Mouse (Mus musculus) bone marrow, adult 2 months (tissue): ENCODE results near the gene Narfl.
A peak's percentile ranks its signal among the peaks of the same experiment; 100 is the strongest.

ENCODE experiments used
- CTCF ChIP-seq: fragments of 200-500 bp; IDR thresholded peaks from 2 replicates; pipeline ENCODE4 v1.5.1; 2011; ENCODE audit warnings: low read length, control low read depth; ENCODE audit not compliant: control insufficient read depth, insufficient read depth
- POLR2A ChIP-seq: fragments of 200-500 bp; IDR thresholded peaks from 2 replicates; pipeline ENCODE4 v1.6.1; 2011; ENCODE audit warnings: low read depth, mild to moderate bottlenecking, control low read depth, low read length, borderline replicate concordance; ENCODE audit not compliant: control insufficient read depth

DNA sequence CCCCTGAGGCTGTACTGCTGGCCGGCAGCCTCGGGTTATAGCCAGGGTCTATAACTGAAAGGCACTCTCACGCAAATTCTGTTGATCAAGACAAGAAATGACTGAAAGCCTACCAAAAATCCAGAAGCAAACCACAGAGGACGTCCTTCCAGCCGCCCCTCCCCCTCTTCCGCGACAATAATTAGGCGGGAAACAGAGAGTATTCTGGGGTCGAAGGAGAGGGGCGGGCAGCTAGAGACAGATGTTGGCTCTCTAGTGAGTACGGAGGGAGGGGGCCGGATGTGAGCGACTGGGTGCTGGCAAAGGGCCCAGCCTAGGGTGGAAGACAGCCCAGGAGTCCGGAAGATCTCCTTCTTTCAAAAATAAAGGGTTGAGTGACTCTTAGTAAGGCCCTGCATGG lies 19.0 kb downstream of the Narfl start, which contains the start of gene Fam173a:
- TF ChIP-seq POLR2A: 0 out of 2 replicates have a peak, but pooled peaks have one; percentile 40
- TF ChIP-seq CTCF: no peak
